Mouse (Mus musculus) myocyte (in vitro differentiated cells): ENCODE data around the gene Per1.

Source experiments
- CEBPB ChIP-seq: IDR thresholded peaks from 2 replicates; pipeline ENCODE4 v1.6.1; 2011; ENCODE audit warnings: mild to moderate bottlenecking, moderate library complexity; ENCODE audit not compliant: poor library complexity, insufficient read depth, severe bottlenecking
- E2F4 ChIP-seq: IDR thresholded peaks from one replicate; pipeline ENCODE4 v1.6.1; 2011; ENCODE audit warnings: mild to moderate bottlenecking, control low read depth, moderate library complexity; ENCODE audit not compliant: insufficient read depth
- MAX ChIP-seq: IDR thresholded peaks from one replicate; pipeline ENCODE4 v1.6.1; 2011; ENCODE audit warnings: low read depth, mild to moderate bottlenecking, control low read depth
- MYOD1 ChIP-seq, 3 experiments: IDR thresholded peaks; one replicate each; pipeline ENCODE4 v1.6.1; 2011; ENCODE audit warnings: control low read depth in 2 of 3, low read depth in 2 of 3, mild to moderate bottlenecking in 2 of 3, moderate library complexity in 1 of 3; ENCODE audit not compliant: insufficient read length in 2 of 3, control insufficient read depth in 1 of 3
- MYOG ChIP-seq, 3 experiments: IDR thresholded peaks; one replicate each; pipeline ENCODE4 v1.6.1; 2011; ENCODE audit warnings: control low read depth in 2 of 3, low read depth in 2 of 3, mild to moderate bottlenecking in 2 of 3; ENCODE audit not compliant: insufficient read length in 2 of 3, control insufficient read depth in 1 of 3, insufficient read depth in 1 of 3
- POLR2A ChIP-seq: IDR thresholded peaks from one replicate; pipeline ENCODE4 v1.6.1; 2011; ENCODE audit warnings: low read depth, mild to moderate bottlenecking, control low read depth, moderate library complexity; ENCODE audit not compliant: insufficient read length
- POLR2AphosphoS2 ChIP-seq: IDR thresholded peaks from one replicate; pipeline ENCODE4 v1.6.1; 2011; ENCODE audit warnings: low read depth, control low read depth; ENCODE audit not compliant: insufficient read length
- SRF ChIP-seq: IDR thresholded peaks from one replicate; pipeline ENCODE4 v1.6.1; 2011; ENCODE audit warnings: low read depth; ENCODE audit not compliant: control insufficient read depth, insufficient read length
- TCF12 ChIP-seq: IDR thresholded peaks from one replicate; pipeline ENCODE4 v1.6.1; 2011; ENCODE audit warnings: mild to moderate bottlenecking, control low read depth; ENCODE audit not compliant: poor library complexity, insufficient read depth, severe bottlenecking
- TCF3 ChIP-seq: IDR thresholded peaks from one replicate; pipeline ENCODE4 v1.6.1; 2011; ENCODE audit warnings: low read depth, control low read depth; ENCODE audit not compliant: insufficient read length
- USF1 ChIP-seq: IDR thresholded peaks from one replicate; pipeline ENCODE4 v1.6.1; 2011; ENCODE audit warnings: low read depth, mild to moderate bottlenecking, control low read depth, moderate library complexity

- TF ChIP-seq POLR2AphosphoS2, result no peak
- TF ChIP-seq MYOG (IDR thresholded peaks at IDR 0.05; ENCODE audit: control insufficient read depth in 1 of 3, insufficient read depth in 1 of 3, insufficient read length in 2 of 3, low read depth in 2 of 3), result no peak
- TF ChIP-seq TCF12, result no peak
- TF ChIP-seq MAX, result no peak
- TF ChIP-seq POLR2A, result no peak
- TF ChIP-seq E2F4, result no peak
- no peak for TF ChIP-seq TCF3
- TF ChIP-seq MYOD1 (IDR thresholded peaks at IDR 0.05; ENCODE audit: control insufficient read depth in 1 of 3, insufficient read length in 2 of 3, low read depth in 2 of 3), result no peak
- TF ChIP-seq USF1, result no peak
- no peak for TF ChIP-seq CEBPB
- TF ChIP-seq SRF, result no peak
Observed at GRCm38 (mm10) chr11:69075764-69076479, 19.1 kb upstream of the Per1 start.
